Mouse (Mus musculus): Measurements from ENCODE around the gene Pon2.
"Not testable (repeated sequence)": the region's sequence is repeated elsewhere in the genome, so short reads cannot be mapped to it uniquely, and the experiment has no call there.

Pon2 gene

DNA sequence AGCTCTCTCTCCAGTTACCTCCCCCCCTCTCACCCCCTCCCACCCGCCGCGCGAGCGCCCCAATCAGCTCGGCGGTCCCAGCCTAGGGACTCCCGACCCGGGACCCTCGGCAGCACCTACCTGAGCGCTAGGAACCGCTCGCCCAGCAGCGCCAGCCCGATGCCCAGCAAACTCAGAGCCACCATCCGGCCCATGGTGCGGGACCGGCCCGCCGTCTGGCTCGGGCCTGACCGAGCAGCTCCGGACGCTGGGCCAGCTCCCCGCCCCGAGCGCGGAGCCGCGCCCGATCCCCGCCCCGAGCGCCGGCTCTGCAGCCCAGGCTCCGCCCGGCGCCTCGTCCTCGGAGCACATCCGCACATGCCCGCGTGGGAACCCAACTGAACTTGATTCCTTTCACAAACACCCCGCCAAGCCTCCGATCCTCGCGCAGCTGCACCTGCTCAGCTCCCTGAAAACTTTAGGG is at the start of gene Pon2:
Pon2 (minus strand) TSS at position 364 of the 463 bp plus-strand sequence.
- DNase-seq: peak; percentile 92

- DNase-seq: no peak
Measured at GRCm38 (mm10) chr6:5344255-5344654, 46.0 kb upstream of the Pon2 start.

- DNase-seq: not testable (repeated sequence)
Measured at GRCm38 (mm10) chr6:5339283-5339682, 41.0 kb upstream of the Pon2 start.

DNA sequence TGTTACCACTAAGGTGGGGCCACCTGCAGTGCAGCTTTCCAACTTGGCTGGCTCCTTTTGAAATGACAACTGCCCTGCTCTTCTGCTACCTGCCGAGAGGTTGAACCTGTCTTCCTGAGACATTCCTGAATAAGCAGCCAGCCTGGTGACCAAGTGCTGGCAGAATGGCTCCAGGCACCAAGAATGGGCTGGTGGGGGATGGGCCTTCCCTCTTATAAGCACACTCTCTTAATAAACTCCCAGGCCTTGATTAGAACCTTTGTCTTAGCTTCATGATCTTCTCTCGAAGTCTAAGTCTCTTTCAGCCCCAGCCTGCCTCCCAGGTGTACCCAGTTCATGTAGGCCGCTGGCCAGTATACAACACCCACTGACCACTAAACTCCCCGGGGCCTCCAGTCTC is 40.5 kb upstream of the Pon2 start:
- DNase-seq: not testable (repeated sequence)

- DNase-seq: not testable (repeated sequence)
Measured at GRCm38 (mm10) chr6:5336016-5336415, 37.8 kb upstream of the Pon2 start.

DNA sequence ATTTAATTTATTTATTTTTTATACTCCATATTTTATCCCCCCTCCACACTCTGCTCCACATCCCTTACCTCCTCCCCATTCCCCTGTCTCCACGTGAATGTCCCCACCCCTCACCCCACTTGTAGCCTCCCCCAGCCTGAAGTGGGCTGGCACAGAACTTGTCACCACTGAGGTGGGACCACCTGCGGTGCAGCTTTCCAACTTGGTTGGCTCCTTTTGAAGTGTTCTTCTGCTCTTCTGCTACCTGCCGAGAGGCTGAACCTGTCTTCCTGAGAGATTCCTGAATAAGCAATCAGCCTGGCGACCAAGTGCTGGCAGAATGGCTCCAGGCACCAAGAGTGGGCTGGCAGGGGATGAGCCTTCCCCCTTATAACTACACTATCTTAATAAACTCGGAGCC is 35.8 kb upstream of the Pon2 start:
- no peak for DNase-seq

DNA sequence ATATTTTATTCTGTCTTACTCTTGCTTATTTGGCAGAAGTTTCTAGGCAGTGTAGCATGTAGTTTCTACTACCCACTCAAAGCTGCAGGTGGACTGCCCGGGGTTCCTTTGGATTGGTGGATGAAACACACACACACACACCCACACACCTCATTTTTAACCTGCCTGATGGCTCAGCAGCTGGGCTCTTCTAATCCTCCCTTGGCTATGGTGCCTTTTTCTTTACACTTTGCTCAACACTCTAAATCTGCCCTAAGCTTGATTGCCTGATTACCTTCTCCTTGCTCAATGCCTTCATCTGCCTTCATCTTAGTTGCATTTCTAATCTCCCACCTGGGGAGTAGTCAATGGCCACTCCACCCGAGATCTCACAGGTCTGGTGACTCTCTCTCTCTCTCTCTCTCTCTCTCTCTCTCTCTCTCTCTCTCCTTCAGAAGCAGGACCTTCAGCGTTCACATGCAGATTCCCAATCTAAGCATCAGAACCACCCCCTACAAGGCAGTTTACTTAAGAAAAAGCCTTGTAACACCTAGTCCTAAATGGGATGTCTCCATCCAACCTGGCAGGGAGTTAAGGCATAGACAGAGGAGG is 34.4 kb upstream of the Pon2 start:
- DNase-seq: no peak

DNA sequence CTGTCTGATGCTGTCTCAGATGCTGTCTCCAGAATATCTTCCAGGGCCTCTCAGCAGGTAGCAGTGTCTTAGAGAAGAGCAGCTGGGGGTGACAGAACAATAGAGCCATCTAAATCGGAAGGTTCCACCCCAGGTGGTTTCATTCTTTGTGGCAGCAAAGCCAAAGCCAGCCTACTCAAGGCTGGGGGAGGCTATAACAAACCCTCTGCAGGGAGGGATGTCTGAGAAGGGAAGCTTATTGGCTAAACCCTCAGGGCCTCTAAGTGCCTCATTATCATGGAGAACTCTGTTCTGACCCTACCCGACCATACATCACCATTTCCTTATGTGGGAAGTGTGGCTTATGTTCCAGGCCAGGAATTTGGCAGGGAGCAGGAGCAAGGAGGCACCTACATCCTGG is 26.9 kb upstream of the Pon2 start:
- DNase-seq: no peak

GRCm38 (mm10) chr6:5324101-5324500 is 25.8 kb upstream of the Pon2 start:
- not testable (repeated sequence) for DNase-seq

- no peak for DNase-seq
Measured at GRCm38 (mm10) chr6:5316630-5317029, 18.4 kb upstream of the Pon2 start.

DNA sequence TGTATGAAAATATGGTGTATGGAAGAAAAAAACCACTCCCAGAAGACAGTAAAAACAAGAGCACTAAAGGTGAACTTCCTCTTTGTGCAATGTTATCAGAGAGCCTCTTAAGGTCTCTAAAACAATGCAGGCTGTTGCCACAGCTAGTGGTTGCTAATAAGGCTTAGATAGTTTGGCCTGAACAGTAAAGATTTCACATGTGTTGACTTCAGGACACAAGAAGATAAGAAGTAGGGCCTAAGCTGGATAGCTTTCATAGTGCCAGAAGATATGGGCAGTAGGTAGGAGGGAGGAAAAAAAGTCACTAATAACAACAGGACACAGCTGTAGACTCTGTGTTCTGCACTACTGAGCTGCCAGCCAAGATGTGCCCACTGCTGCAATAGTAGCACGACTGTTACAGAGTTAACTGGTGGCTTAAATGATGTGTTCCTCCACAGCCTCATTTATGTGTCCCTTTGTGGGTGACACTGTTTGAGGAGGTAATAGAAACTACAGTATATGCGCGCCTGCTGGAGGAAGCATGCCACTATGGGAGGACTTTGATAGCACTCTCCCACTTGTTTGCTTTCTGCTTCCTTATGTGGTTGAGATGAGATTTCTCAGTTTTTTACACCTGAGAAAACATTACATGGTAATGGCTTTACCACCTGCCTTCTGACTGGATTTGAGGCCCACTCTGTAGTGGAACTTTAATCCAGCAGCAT is 17.0 kb upstream of the Pon2 start:
- no peak for DNase-seq

GRCm38 (mm10) chr6:5313951-5314590 is 15.8 kb upstream of the Pon2 start:
- no peak for DNase-seq

DNA sequence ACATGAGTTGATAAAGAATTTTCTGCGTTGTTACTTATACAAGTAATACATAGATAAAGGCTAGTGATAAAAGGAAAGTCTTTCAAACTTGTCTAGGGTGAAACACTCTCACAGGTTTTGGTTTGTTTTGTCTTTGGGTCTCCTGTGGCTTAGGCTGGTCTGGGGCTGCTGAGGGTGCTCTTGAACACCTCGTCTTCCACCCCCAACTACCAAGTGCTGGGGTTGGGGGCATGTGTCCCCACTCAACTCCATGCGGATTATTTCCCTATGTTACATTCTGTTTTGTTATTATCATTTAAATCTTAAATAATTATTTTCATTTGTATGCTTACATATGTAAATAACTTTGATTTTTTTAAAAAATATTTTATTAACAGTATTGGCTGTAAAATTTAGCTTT is 12.2 kb upstream of the Pon2 start:
- no peak for DNase-seq

DNA sequence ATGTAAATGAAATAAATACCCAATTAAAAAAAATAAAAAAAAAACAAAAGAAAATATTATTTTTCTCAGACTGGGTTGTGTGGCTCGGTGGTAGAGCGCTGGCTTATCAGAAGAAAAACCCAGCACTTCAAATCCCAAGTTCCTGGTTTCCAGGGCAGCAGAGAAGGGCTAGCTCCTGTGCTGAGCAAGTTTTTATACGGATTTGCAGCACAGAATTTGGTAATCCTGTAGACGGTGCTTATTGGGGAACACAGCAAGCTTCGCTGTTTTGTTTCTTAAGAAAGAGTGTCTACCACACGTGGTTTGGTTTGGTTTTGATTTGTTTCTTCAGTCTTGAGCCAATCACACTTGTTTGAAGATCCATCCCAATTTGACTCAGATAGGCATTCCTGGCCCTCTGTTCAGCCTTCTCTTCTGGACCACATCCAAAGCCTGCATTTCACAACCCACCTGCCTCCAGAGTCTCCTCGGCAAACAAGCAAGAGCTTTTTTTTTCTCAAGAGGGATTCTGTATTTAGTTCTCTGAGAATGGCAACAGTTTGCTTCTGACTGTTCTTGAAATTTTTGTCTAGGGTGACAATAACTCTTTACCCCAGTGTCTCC is 11.4 kb upstream of the Pon2 start:
- no peak for DNase-seq

- DNase-seq: no peak
Measured at GRCm38 (mm10) chr6:5305926-5306325, 7.7 kb upstream of the Pon2 start.

- DNase-seq: no peak
Measured at GRCm38 (mm10) chr6:5304956-5305355, 6.7 kb upstream of the Pon2 start.

- no peak for DNase-seq
Measured at GRCm38 (mm10) chr6:5300629-5301028, 2.4 kb upstream of the Pon2 start.

GRCm38 (mm10) chr6:5299561-5299960 is 1.3 kb upstream of the Pon2 start:
- no peak for DNase-seq

DNA sequence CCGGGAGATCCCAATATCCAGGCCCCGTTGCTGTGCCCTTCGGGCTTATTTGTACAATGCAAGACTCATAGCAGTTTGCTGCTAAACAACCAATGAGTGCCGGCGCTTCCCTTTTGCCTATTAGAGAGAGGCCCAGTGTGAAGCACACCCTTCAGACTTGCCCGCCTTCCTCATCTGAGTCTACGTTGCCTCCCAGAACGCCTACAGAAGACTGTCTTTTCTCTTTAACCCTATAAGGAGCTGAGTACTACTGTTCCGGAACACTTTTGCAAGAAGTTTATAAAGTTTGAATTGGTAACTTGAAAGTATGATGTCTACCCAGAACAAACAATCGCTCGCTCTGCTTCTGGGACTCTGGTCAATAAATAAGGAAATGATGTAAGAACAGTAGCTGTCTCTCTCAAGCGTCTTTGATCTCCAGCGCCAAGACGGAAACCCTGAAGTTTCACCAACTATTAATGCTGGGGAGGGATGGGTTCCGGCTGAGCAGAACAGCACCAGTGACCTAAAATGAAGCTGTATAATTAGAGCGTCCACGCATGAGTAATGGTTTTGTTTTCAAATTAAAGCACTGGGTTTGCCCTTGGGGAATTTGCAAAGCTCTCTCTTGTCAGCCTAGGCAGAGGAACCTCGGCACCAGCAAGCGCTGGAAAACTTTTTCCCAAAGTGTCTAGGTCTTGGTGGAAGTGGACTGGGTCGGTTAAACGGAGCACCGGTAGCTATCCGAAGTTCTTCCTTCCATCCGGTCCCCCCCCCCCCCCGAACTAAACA is 749 bp downstream of the Pon2 start:
- peak; percentile 91 for DNase-seq

DNA sequence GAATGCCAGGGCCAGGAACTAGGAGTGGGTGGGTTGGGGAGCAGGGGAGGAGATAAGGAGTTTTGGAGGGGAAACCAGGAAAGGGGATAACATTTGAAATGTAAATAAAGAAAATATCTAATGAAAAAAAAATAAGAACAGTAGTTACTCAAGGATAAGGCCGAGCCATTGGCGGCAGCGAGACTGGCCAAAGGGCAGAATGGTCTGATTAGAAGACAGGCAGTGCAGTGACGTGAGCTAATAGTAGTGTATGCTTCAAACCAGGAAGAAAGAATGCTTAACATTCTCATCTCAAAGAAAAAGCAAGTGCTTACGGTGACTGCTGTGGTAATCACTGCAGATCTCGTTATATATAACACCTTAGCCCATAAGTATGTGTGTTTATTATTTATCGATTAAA is 2.2 kb downstream of the Pon2 start:
- DNase-seq: no peak

- DNase-seq: no peak
Measured at GRCm38 (mm10) chr6:5294659-5295449, 3.4 kb downstream of the Pon2 start.

DNA sequence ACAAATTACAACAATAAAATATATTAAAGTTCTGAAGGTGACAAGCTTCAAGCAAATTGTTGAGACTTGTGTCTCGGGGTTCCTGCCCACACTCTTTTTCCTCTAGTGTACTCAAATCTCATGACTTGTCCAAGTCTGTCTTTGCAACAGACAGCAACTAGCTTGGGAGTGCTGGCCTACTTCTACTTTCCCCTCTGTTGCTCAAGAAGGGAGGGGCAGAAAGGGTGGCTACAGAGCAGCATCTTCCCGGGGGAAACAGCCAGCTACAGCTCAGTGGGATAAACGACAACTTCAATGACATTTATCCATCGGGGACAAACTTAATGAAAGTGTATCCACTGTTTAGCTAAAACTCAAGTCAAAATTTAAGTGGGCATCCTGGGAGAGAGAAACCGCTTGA is 5.4 kb downstream of the Pon2 start:
- no peak for DNase-seq
